Mouse (Mus musculus) urinary bladder, postnatal 25 days (tissue): Measurements from ENCODE around the gene Pde4dip.
A peak's percentile ranks its signal among the peaks of the same experiment; 100 is the strongest.

Source experiments
- DNase-seq: peaks from one replicate; pipeline ENCODE4 v3.0.0; 2022; ENCODE audit warnings: low spot score

Pde4dip gene

GRCm38 (mm10) chr3:97900516-97901490 lies 12.3 kb upstream of the Pde4dip start, which contains the start of gene Sec22b:
Sec22b (plus strand) TSS chr3:97901190.
- DNase-seq: peak; percentile 84

- DNase-seq: no peak
Measured at GRCm38 (mm10) chr3:97898381-97898780, 9.9 kb upstream of the Pde4dip start.

GRCm38 (mm10) chr3:97894695-97895094 lies 6.2 kb upstream of the Pde4dip start:
- DNase-seq: no peak

- DNase-seq: no peak
Measured at GRCm38 (mm10) chr3:97890205-97890604, 1.7 kb upstream of the Pde4dip start.

- no peak for DNase-seq
Measured at GRCm38 (mm10) chr3:97887785-97888167, 731 bp downstream of the Pde4dip start.

GRCm38 (mm10) chr3:97881576-97881975 lies 6.9 kb downstream of the Pde4dip start:
- DNase-seq: no peak

GRCm38 (mm10) chr3:97879222-97879621 lies 9.3 kb downstream of the Pde4dip start:
- peak; percentile 85 for DNase-seq

- no peak for DNase-seq
Measured at GRCm38 (mm10) chr3:97876259-97876658, 12.2 kb downstream of the Pde4dip start.

GRCm38 (mm10) chr3:97874777-97875176 lies 13.7 kb downstream of the Pde4dip start:
- no peak for DNase-seq

GRCm38 (mm10) chr3:97869730-97870129 lies 18.8 kb downstream of the Pde4dip start:
- no peak for DNase-seq

GRCm38 (mm10) chr3:97868733-97869132 lies 19.8 kb downstream of the Pde4dip start:
- DNase-seq: no peak

GRCm38 (mm10) chr3:97868024-97868689 lies 20.4 kb downstream of the Pde4dip start:
- DNase-seq: peak; percentile 53

GRCm38 (mm10) chr3:97867221-97868023 lies 21.1 kb downstream of the Pde4dip start:
- DNase-seq: no peak

GRCm38 (mm10) chr3:97866696-97867095 lies 21.8 kb downstream of the Pde4dip start:
- DNase-seq: no peak

GRCm38 (mm10) chr3:97860820-97861451 lies 27.6 kb downstream of the Pde4dip start:
- DNase-seq: no peak

- no peak for DNase-seq
Measured at GRCm38 (mm10) chr3:97859400-97859799, 29.1 kb downstream of the Pde4dip start.

- DNase-seq: no peak
Measured at GRCm38 (mm10) chr3:97854575-97855384, 33.7 kb downstream of the Pde4dip start.

- DNase-seq: no peak
Measured at GRCm38 (mm10) chr3:97851803-97852202, 36.7 kb downstream of the Pde4dip start.

GRCm38 (mm10) chr3:97847626-97848025 lies 40.9 kb downstream of the Pde4dip start:
- DNase-seq: no peak

GRCm38 (mm10) chr3:97846448-97846847 lies 42.1 kb downstream of the Pde4dip start:
- no peak for DNase-seq

GRCm38 (mm10) chr3:97844821-97845201 lies 43.7 kb downstream of the Pde4dip start:
- DNase-seq: no peak
